17 mouse cellular contexts compared by ENCODE assay signal in the genomic region with DNA sequence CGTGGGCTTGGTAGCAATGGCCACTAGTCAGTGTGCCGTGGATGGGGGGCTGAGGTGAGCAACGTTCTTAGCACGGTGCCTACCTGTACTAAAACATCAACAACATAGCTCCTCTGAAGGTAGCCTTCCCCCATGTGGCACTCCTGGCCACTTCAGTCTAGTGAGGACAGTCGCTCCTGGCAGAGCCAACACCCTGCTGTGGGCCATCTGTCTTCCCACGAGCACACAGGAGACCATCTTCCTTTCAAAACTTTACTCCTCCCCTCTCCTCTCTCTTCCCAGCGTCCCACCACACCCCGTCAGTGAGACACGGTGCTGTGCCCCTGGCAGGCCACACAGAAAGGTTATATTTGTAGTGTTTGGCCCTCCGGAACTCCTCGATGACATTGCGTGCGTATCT. TPM values are rescaled to one million over a fixed set of nuclear protein-coding genes. Genes with fewer than 3 reads are reported as not detected.
DNase-seq lines count a peak whose midpoint lies in the region; ATAC-seq lines count a peak whose summit lies in the region.
"Had no signal": no experiment of that assay in that cellular context is flagged by ENCODE, and none has a peak within 500 bp of the region (broad histone marks: within the 10 kb centered on the region; RNA-seq: fewer than 3 reads in every experiment).

No protein-coding gene starts in this region.

- WGBS in hindbrain, embryonic 13.5 days = 51% methylated on average over 13 of the region's 13 CpGs
- WGBS in hindbrain, embryonic 16.5 days = 49% methylated on average over 13 of the region's 13 CpGs
- WGBS in embryonic facial prominence, embryonic 10.5 days = 70% methylated on average over 13 of the region's 13 CpGs
- 64% methylated on average over 13 of the region's 13 CpGs for WGBS in kidney, embryonic 14.5 days

- no peak overlapping the region for H3K27ac ChIP-seq in hindbrain, embryonic 13.5 days
- H3K27ac ChIP-seq in hindbrain, embryonic 16.5 days (ENCODE audit: low read depth, low read length) = no peak overlapping the region
- H3K27ac ChIP-seq in embryonic facial prominence, embryonic 10.5 days (replicated peaks) = peak overlapping the region; percentile 57
- no peak overlapping the region for H3K27ac ChIP-seq in kidney, embryonic 14.5 days (ENCODE audit: low read depth, low read length)
- H3K27ac ChIP-seq: forebrain, embryonic 13.5 days; hindbrain, embryonic 15.5 days; kidney, postnatal 0 days had no signal

- no peak overlapping the region for H3K4me2 ChIP-seq in hindbrain, embryonic 13.5 days
- no peak overlapping the region for H3K4me2 ChIP-seq in hindbrain, embryonic 16.5 days (ENCODE audit: low read length)
- no peak overlapping the region for H3K4me2 ChIP-seq in kidney, embryonic 14.5 days (replicated peaks; ENCODE audit: low read depth, low read length)
- H3K4me2 ChIP-seq: forebrain, embryonic 13.5 days; hindbrain, embryonic 15.5 days had no signal

- H3K9ac ChIP-seq in hindbrain, embryonic 13.5 days = 0 out of 2 replicates have a peak overlapping the region, but pooled peaks have one; percentile 31
- H3K9ac ChIP-seq in hindbrain, embryonic 16.5 days (ENCODE audit: low read depth, low read length) = no peak overlapping the region
- no peak overlapping the region for H3K9ac ChIP-seq in kidney, embryonic 14.5 days (ENCODE audit: low read depth, low read length)
- H3K9ac ChIP-seq: forebrain, embryonic 13.5 days; hindbrain, embryonic 15.5 days had no signal

- H3K4me1 ChIP-seq in hindbrain, embryonic 13.5 days (replicated peaks) = peaks cover 30% of the 10 kb centered on the region
- no peaks in the 10 kb centered on the region; the same call in 1 of the 2 replicates for H3K4me1 ChIP-seq in hindbrain, embryonic 16.5 days (ENCODE audit: control insufficient read depth, insufficient read depth, low read depth, low read length)
- H3K4me1 ChIP-seq in embryonic facial prominence, embryonic 10.5 days = peaks cover 48% of the 10 kb centered on the region
- H3K4me1 ChIP-seq in kidney, embryonic 14.5 days (ENCODE audit: control insufficient read depth, insufficient read depth, low read length) = 0 out of 2 replicates have a peak, but pooled peaks cover 12% of the 10 kb centered on the region

- no peak overlapping the region for H3K4me3 ChIP-seq in hindbrain, embryonic 13.5 days
- no peak overlapping the region for H3K4me3 ChIP-seq in hindbrain, embryonic 16.5 days (ENCODE audit: low read length)
- no peak overlapping the region for H3K4me3 ChIP-seq in embryonic facial prominence, embryonic 10.5 days
- no peak overlapping the region for H3K4me3 ChIP-seq in kidney, embryonic 14.5 days (ENCODE audit: low read length)
- H3K4me3 ChIP-seq: forebrain, embryonic 13.5 days; hindbrain, embryonic 15.5 days had no signal

- DNase-seq in cerebellum, adult 11 months = peak; percentile 74
- DNase-seq in cerebellum, adult 8-10 months = peak; percentile 74
- no peak for DNase-seq in embryonic facial prominence, embryonic 10.5 days (ENCODE audit: low spot score)
- DNase-seq in urinary bladder, postnatal 36 days (ENCODE audit: low spot score in 2 of 2) = no peak
- DNase-seq: embryo, embryonic 11 days; gastrocnemius, postnatal 25 days; layer of hippocampus, postnatal 36 days; liver; right cerebral cortex, postnatal 4 days had no signal

- ATAC-seq in hindbrain, embryonic 13.5 days (ENCODE audit: low FRiP score) = no peak
- ATAC-seq in hindbrain, embryonic 16.5 days = no peak
- ATAC-seq in kidney, embryonic 14.5 days (ENCODE audit: low FRiP score, low TSS enrichment) = no peak
- ATAC-seq: forebrain, embryonic 13.5 days; intestine, postnatal 0 days; lung, postnatal 0 days had no signal

- peaks cover 9% of the 10 kb centered on the region; the same call in 1 of the 2 replicates for H3K36me3 ChIP-seq in hindbrain, embryonic 13.5 days
- no peaks in the 10 kb centered on the region for H3K36me3 ChIP-seq in hindbrain, embryonic 16.5 days (ENCODE audit: control insufficient read depth, insufficient read depth, low read length)
- peaks cover 44% of the 10 kb centered on the region for H3K36me3 ChIP-seq in embryonic facial prominence, embryonic 10.5 days (replicated peaks)
- peaks cover 14% of the 10 kb centered on the region for H3K36me3 ChIP-seq in kidney, embryonic 14.5 days (ENCODE audit: control insufficient read depth, insufficient read depth, low read length)
- H3K36me3 ChIP-seq: hindbrain, embryonic 15.5 days had no signal

- no peaks in the 10 kb centered on the region for H3K27me3 ChIP-seq in hindbrain, embryonic 13.5 days
- H3K27me3 ChIP-seq in hindbrain, embryonic 16.5 days (replicated peaks; ENCODE audit: control insufficient read depth, insufficient read depth, low read length) = no peaks in the 10 kb centered on the region
- H3K27me3 ChIP-seq in embryonic facial prominence, embryonic 10.5 days (replicated peaks; ENCODE audit: low read depth, poor library complexity, severe bottlenecking) = no peaks in the 10 kb centered on the region
- H3K27me3 ChIP-seq in kidney, embryonic 14.5 days (ENCODE audit: control insufficient read depth, insufficient read depth, low read length) = no peaks in the 10 kb centered on the region
- H3K27me3 ChIP-seq: hindbrain, embryonic 15.5 days had no signal

- no peaks in the 10 kb centered on the region for H3K9me3 ChIP-seq in hindbrain, embryonic 13.5 days
- H3K9me3 ChIP-seq in hindbrain, embryonic 16.5 days (ENCODE audit: control insufficient read depth, low read length) = no peaks in the 10 kb centered on the region
- H3K9me3 ChIP-seq in embryonic facial prominence, embryonic 10.5 days = no peaks in the 10 kb centered on the region
- H3K9me3 ChIP-seq in kidney, embryonic 14.5 days (ENCODE audit: control insufficient read depth, low read length) = no peaks in the 10 kb centered on the region
- H3K9me3 ChIP-seq: forebrain, embryonic 13.5 days; hindbrain, embryonic 15.5 days had no signal

RNA-seq across cellular contexts. Expression of a gene that starts 37.2 kb away (rescaled TPM):
- 53.6 and 56.1 TPM in 2 replicates for polyA plus RNA-seq in hindbrain, embryonic 13.5 days (2015; fragmentation: Nextera tagmentation; extraction: Ambion mirVana)
- polyA plus RNA-seq in hindbrain, embryonic 16.5 days (2015; fragmentation: Nextera tagmentation; extraction: Ambion mirVana) = 87.4 and 87.8 TPM in 2 replicates
- 78.5 and 84.3 TPM in 2 replicates for polyA plus RNA-seq in embryonic facial prominence, embryonic 10.5 days (2016; fragmentation: Nextera tagmentation; extraction: Ambion mirVana)
- 85.6 and 93.3 TPM in 2 replicates for polyA plus RNA-seq in kidney, embryonic 14.5 days (2014; fragmentation: Nextera tagmentation; extraction: Ambion mirVana)

Comparison
In these comparisons a context has a peak if more than half of its experiments do, and no peak if none do; other contexts are left out.
1. DNase-seq: peak in cerebellum, adult 11 months (single experiment) and cerebellum, adult 8-10 months (single experiment); none in embryonic facial prominence, embryonic 10.5 days (single experiment) and urinary bladder, postnatal 36 days (0 of 2).